Mouse (Mus musculus) liver, embryonic 13.5 days (tissue): ENCODE data around the gene Stx1b. TPM values are rescaled to one million over a fixed set of nuclear protein-coding genes. Genes with fewer than 3 reads are reported as not detected.

Experiments
- ATAC-seq: fragments of 200-750 bp; cut with Nextera tagmentation; 2 replicates; pipeline ENCODE4 v1.8.0; 2017; ENCODE audit warnings: low read depth, mild to moderate bottlenecking, moderate number of reproducible peaks, moderate library complexity
- DNase-seq: peaks from one replicate; pipeline ENCODE4 v3.0.0; 2022
- H3K27ac ChIP-seq: fragments of 300-500 bp; sonication (generic); 2 replicates; pipeline ENCODE4 v1.5.1; 2015; ENCODE audit warnings: moderate library complexity, mild to moderate bottlenecking, inconsistent platforms
- H3K27me3 ChIP-seq: fragments of 300-500 bp; sonication (generic); 2 replicates; pipeline ENCODE4 v1.6.1; 2015; ENCODE audit warnings: mild to moderate bottlenecking, inconsistent platforms
- H3K36me3 ChIP-seq: fragments of 300-500 bp; sonication (generic); 2 replicates; pipeline ENCODE4 v1.6.1; 2015; ENCODE audit warnings: mild to moderate bottlenecking, inconsistent platforms
- H3K4me1 ChIP-seq: fragments of 300-500 bp; sonication (generic); replicated peaks from 2 replicates; pipeline ENCODE4 v1.6.1; 2015; ENCODE audit warnings: inconsistent platforms
- H3K4me2 ChIP-seq: fragments of 300-500 bp; sonication (generic); 2 replicates; pipeline ENCODE4 v1.6.1; 2015; ENCODE audit warnings: inconsistent platforms, mild to moderate bottlenecking, moderate library complexity
- H3K4me3 ChIP-seq: fragments of 300-500 bp; sonication (generic); replicated peaks from 2 replicates; pipeline ENCODE4 v1.5.1; 2015; ENCODE audit warnings: mild to moderate bottlenecking, inconsistent platforms
- H3K9ac ChIP-seq: fragments of 300-500 bp; sonication (generic); 2 replicates; pipeline ENCODE4 v1.6.1; 2015; ENCODE audit warnings: mild to moderate bottlenecking, inconsistent platforms
- H3K9me3 ChIP-seq: fragments of 300-500 bp; sonication (generic); replicated peaks from 2 replicates; pipeline ENCODE4 v1.6.1; 2016; ENCODE audit warnings: inconsistent platforms
- WGBS: fragments of 180-500 bp; shearing (Covaris S2); methylation state at CpG from one replicate; pipeline ENCODE4 v1.1.7; 2015; ENCODE audit not compliant: insufficient replicate concordance; 5-methylcytosine and 5-hydroxymethylcytosine counted together
- polyA plus RNA-seq: library from polyadenylated mRNA; unstranded; fragments of >200 nt; fragmentation: Nextera tagmentation; extraction: Ambion mirVana; gene quantifications from 2 replicates; pipeline ENCODE4 v1.2.1, GENCODE M21; 2015

Stx1b gene
- 0.22 and 0.41 TPM in 2 replicates for polyA plus RNA-seq

GRCm38 (mm10) chr7:127824176-127824871 is at the start of gene Stx1b, which contains the start of gene Stx4a:
Gene Stx1b, minus strand, starts transcription at chr7:127824549.
Gene Stx4a, plus strand, starts transcription at chr7:127824294.
- no peak within 1 kb of the TSS for H3K9ac ChIP-seq
- peaks cover 26% of the 10 kb centered on the region for H3K27me3 ChIP-seq
- DNase-seq: no peak
- no peak for ATAC-seq
- H3K4me2 ChIP-seq: peak within 1 kb of the TSS; percentile 38
- no peak within 1 kb of the TSS for H3K27ac ChIP-seq
- H3K4me1 ChIP-seq: peaks cover 12% of the 10 kb centered on the region; the same call in 1 of the 2 replicates
- H3K9me3 ChIP-seq: no peaks in the 10 kb centered on the region
- no peaks in the 10 kb centered on the region for H3K36me3 ChIP-seq
- peak within 1 kb of the TSS; percentile 40 for H3K4me3 ChIP-seq
- 12% methylated on average over 30 of the region's 38 CpGs for WGBS

DNA sequence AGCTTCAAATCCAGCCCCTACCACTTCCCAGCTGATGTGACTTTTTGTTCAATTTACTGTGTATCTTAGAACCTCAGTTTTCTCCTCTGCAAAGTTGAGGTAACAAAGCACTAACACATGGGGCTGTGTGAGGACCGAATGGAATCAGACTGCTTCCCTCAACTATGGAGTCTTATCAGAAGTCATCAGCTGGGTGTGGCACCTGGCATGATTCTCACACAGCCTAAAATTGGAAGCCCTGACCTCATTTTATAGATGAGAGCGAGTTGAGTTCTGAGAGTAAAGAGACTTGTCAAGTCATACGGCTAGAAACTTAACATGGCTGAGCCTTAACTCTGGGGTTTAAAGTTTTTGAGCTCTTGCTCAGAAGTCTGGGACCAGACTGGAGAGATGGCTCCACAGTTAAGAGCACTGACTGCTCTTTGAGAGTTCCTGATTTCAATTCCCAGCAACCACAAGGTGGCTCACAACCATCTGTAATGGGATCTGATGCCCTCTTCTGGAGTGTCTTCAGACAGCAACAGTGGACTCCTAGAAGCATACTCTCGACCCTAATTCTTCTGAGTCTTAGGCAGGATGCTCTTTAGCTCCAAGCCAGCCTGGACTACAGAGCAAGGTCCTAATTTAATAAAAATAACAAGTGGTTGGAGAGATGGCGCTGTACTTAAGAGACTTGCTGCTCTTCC is 45.9 kb upstream of the Stx1b start:
- Histone ChIP-seq H3K4me1 (peaks cover 48% of the 10 kb centered on the region), H3K4me3 (no peak overlapping the region), H3K9ac (no peak overlapping the region), H3K36me3 (peaks cover 60% of the 10 kb centered on the region), H3K4me2 (no peak overlapping the region), H3K9me3 (no peaks in the 10 kb centered on the region), H3K27ac (no peak overlapping the region), H3K27me3 (no peaks in the 10 kb centered on the region)
- WGBS: 58% methylated on average over 5 of the region's 5 CpGs
- ATAC-seq (no peak), DNase-seq (no peak)

DNA sequence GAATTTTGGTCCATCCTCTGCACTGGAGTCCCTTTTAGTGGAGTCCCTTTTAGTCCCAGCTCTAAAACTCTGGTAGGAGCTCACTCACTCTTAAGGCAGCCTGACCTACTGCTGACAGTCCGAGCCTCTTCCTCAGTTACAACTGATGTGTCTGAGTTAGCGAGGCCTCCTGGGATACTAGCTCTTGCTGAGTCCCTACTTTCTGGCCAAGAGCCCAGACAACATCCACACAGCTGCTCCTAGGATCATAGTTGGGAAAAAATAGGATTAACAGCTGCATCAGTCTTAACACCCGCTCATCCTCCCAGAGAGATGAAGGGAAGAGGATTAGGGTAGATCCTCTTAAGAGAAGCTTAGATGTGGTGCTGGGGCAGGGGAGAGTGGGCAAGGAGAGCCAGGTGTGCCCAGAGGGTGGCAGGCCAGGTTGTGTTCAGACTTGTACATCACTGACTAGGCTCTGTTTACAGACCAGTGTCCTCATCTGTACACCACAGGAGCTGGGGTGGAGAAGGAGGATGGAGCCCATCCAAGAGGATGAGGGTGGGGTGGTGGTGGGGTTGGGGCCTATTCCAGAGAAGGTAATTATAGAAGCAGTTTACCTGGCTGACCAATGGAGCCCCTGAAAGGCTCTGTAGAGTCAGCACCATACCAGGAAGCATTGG is 44.9 kb upstream of the Stx1b start:
- DNase-seq (no peak), ATAC-seq (no peak)
- peaks cover 68% of the 10 kb centered on the region for H3K36me3 ChIP-seq
- no peak overlapping the region for H3K27ac ChIP-seq
- no peak overlapping the region for H3K4me2 ChIP-seq
- H3K27me3 ChIP-seq: no peaks in the 10 kb centered on the region
- H3K4me3 ChIP-seq: no peak overlapping the region
- 76% methylated on average over 3 of the region's 3 CpGs for WGBS
- no peaks in the 10 kb centered on the region for H3K9me3 ChIP-seq
- H3K4me1 ChIP-seq: peaks cover 38% of the 10 kb centered on the region
- H3K9ac ChIP-seq: no peak overlapping the region

DNA sequence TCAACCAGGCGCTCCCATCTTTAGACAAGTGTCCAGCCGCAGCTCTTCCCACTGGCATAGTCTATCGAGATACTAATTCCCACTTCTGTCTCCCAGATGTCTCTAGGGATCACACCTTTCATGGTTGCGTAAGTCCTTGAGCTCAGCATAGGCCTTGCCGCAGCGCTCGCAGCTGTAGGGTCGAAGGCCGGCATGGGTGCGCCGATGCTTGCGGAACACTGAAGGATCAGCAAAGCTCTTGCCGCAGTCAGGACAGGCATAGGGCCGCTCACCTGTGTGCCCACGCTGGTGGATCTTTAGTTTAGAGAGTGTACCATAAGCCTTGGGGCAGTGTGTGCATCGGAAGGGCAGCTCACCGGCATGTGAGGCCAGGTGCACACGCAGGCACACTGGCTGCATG is 43.3 kb upstream of the Stx1b start:
- no peak overlapping the region for H3K9ac ChIP-seq
- H3K4me3 ChIP-seq: no peak overlapping the region
- H3K27ac ChIP-seq: no peak overlapping the region
- H3K9me3 ChIP-seq: no peaks in the 10 kb centered on the region
- peaks cover 62% of the 10 kb centered on the region for H3K36me3 ChIP-seq
- no peaks in the 10 kb centered on the region for H3K27me3 ChIP-seq
- DNase-seq: no peak
- peaks cover 24% of the 10 kb centered on the region for H3K4me1 ChIP-seq
- no peak for ATAC-seq
- H3K4me2 ChIP-seq: no peak overlapping the region
- WGBS: 94% methylated on average over 18 of the region's 18 CpGs

GRCm38 (mm10) chr7:127866434-127866833 is 42.1 kb upstream of the Stx1b start:
- Histone ChIP-seq H3K27ac (no peak overlapping the region), H3K4me2 (no peak overlapping the region), H3K9me3 (no peaks in the 10 kb centered on the region), H3K9ac (no peak overlapping the region), H3K36me3 (peaks cover 56% of the 10 kb centered on the region), H3K4me1 (peaks cover 16% of the 10 kb centered on the region), H3K27me3 (no peaks in the 10 kb centered on the region), H3K4me3 (no peak overlapping the region)
- ATAC-seq: no peak
- WGBS: 84% methylated on average over 12 of the region's 12 CpGs
- DNase-seq: no peak

DNA sequence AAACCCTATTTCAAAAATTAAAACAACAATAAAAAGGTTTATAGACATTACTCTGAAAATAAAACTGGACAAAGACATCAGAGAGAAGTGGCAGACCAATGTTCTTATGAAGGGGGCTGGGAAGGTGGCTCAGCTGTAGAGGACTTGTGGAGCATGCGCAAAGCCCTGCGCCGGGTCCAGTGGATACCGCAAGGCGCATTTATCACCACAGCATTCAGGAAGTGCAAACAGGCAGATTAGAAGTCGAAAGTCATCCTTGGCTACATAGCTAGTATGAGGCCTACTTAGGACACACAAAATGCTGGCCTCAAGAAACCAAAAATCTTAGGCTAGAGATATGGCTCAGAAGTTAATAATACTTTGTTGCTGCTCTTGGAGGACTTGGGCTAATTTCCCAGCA is 33.9 kb upstream of the Stx1b start:
- ATAC-seq (peak; percentile 68), DNase-seq (peak; percentile 23)
- H3K27ac ChIP-seq: no peak overlapping the region
- 27% methylated on average over 6 of the region's 6 CpGs for WGBS
- peaks cover 8% of the 10 kb centered on the region for H3K4me1 ChIP-seq
- H3K4me2 ChIP-seq: no peak overlapping the region
- H3K9me3 ChIP-seq: no peaks in the 10 kb centered on the region
- no peak overlapping the region for H3K9ac ChIP-seq
- no peak overlapping the region for H3K4me3 ChIP-seq
- no peaks in the 10 kb centered on the region for H3K36me3 ChIP-seq
- H3K27me3 ChIP-seq: no peaks in the 10 kb centered on the region

GRCm38 (mm10) chr7:127850906-127851305 is 26.6 kb upstream of the Stx1b start:
- Histone ChIP-seq H3K27me3 (no peaks in the 10 kb centered on the region), H3K27ac (no peak overlapping the region)

DNA sequence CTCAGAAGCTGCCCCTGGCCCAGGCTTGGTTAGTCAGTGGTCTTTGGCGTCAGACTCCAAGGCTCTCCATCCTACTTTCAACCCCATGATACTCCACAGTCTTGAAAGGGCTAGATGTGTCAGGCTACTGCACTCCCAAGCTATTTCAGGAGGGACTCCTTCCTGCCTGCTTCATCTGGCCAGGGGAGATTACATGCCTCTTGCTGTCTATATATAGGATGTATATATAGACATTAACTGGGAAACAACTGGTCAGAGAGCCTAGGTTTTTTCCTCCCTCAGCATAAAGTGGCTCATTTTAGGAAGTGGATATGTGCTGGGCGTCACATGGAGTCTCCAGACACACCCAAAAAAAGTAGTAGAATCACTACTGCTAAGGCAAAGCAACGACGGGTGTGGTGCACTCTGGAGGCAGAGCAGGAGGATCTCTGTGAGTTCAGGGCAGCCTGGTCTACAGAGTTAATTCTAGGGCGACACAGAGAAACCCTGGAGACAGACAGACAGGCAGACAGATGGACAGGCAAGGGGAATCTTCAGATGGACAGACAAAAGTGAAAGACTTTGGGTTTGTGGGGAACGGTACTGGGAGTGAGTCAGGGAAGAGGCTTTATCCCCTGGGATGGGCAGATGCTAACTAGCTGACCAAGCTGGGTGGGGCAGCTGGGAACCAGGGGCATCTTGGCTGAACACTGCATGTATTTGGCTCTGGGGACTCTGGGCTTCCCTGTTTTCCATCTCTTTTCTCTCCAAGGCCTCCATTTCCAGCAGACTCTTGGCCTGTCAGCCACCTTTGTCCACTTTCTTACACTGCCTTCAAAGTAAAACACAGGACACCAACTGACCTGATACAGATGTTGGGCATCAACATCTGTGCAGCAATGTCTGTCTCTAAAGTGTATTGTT is 25.9 kb upstream of the Stx1b start:
- Histone ChIP-seq H3K9me3 (no peaks in the 10 kb centered on the region), H3K27me3 (no peaks in the 10 kb centered on the region), H3K36me3 (peaks cover 28% of the 10 kb centered on the region), H3K27ac (peak overlapping the region; percentile 53), H3K4me3 (no peak overlapping the region), H3K9ac (peak overlapping the region; percentile 1; the same call in 1 of the 2 replicates), H3K4me2 (no peak overlapping the region), H3K4me1 (peaks cover 19% of the 10 kb centered on the region)
- DNase-seq (no peak), ATAC-seq (peak; percentile 61)
- WGBS: 41% methylated on average over 6 of the region's 6 CpGs

More at GRCm38 (mm10) chr7:127850906-127851305, 26.6 kb upstream of the Stx1b start:
- no peak overlapping the region for H3K9ac ChIP-seq
- H3K4me1 ChIP-seq: peaks cover 19% of the 10 kb centered on the region
- no peaks in the 10 kb centered on the region for H3K9me3 ChIP-seq
- ATAC-seq (no peak), DNase-seq (no peak)
- no peak overlapping the region for H3K4me2 ChIP-seq
- peaks cover 23% of the 10 kb centered on the region for H3K36me3 ChIP-seq
- WGBS: 64% methylated on average over 5 of the region's 5 CpGs
- no peak overlapping the region for H3K4me3 ChIP-seq

DNA sequence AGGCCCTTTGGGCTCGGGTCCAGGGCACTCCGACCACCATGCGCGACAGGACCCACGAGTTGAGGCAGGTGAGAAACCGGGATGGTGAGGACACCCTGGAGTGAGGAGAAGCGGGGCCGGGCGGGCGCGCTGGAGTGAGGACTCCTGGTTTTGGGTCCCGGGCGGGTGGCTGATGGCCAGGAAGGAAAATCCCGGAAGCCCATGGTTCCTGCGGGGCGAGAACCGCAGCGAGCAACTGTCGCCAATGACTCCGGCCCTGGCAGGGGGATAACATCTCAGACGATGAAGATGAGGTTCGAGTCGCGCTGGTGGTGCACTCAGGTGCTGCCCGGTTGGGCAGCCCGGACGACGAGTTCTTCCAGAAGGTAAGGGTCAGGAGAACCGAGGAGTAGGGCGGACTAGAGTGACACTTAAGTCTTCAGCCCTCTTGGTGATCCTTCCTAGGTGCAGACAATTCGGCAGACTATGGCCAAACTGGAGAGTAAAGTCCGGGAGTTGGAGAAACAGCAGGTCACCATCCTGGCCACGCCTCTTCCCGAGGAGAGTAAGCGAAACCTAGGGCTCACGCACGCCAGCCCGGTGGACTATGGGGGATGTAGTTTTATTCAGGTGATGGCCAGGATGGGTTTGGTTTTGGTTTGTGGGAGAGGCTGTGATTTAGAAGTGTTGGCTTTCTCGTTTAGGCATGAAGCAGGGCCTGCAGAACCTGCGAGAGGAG is 17.8 kb upstream of the Stx1b start:
- Histone ChIP-seq H3K27me3 (no peaks in the 10 kb centered on the region), H3K36me3 (peaks cover 34% of the 10 kb centered on the region), H3K27ac (peak overlapping the region; percentile 92), H3K9ac (peak overlapping the region; percentile 85), H3K4me2 (peak overlapping the region; percentile 100), H3K9me3 (no peaks in the 10 kb centered on the region), H3K4me1 (peaks cover 20% of the 10 kb centered on the region), H3K4me3 (peak overlapping the region; percentile 79)
- ATAC-seq (peak; percentile 69), DNase-seq (peak; percentile 75)
- under 1% methylated on average over 40 of the region's 40 CpGs for WGBS

DNA sequence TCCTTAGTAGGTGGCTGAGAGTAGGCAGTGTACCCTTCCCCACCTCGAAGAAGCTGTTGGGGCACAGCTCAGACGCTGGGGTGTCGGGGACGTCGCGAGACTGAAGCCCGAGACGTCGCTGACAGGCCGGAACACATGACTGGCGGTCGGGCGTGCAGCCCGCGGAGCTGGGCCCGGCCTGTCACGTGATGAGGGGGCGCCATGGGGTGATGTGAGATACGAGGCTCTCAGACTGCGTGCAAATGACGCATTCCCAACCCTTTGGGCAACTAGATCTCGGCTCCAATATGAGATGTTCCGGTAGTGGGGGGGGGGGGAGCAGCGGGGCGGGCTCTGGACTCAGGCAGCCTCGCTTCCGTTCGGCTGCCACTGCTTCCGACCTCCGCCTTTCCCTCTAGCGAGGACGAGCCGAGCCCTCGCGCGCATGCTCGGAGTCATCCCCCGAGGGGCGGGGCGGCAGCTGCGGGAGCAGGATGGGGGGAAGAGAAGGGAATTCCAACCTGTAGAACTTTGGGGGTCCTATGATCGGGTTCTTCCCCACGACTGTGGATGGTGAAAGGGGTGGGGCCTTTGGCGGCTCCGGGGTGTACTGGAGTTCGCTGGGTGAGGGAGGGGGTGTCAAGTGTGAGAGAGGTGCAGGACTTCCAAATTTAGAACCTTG is 17.1 kb upstream of the Stx1b start:
- Histone ChIP-seq H3K9me3 (no peaks in the 10 kb centered on the region), H3K27ac (peak overlapping the region; percentile 92), H3K36me3 (peaks cover 27% of the 10 kb centered on the region), H3K4me3 (peak overlapping the region; percentile 79), H3K4me1 (peaks cover 20% of the 10 kb centered on the region), H3K27me3 (no peaks in the 10 kb centered on the region), H3K4me2 (peak overlapping the region; percentile 100), H3K9ac (peak overlapping the region; percentile 85)
- DNase-seq (peak; percentile 85), ATAC-seq (peak; percentile 86)
- under 1% methylated on average over 46 of the region's 46 CpGs for WGBS
